Mouse (Mus musculus): Measurements from ENCODE around the gene Pcx. TPM values are rescaled to one million over a fixed set of nuclear protein-coding genes. Genes with fewer than 3 reads are reported as not detected.

Pcx gene
- polyA plus RNA-seq, 1 experiment: 41.9 TPM

DNA sequence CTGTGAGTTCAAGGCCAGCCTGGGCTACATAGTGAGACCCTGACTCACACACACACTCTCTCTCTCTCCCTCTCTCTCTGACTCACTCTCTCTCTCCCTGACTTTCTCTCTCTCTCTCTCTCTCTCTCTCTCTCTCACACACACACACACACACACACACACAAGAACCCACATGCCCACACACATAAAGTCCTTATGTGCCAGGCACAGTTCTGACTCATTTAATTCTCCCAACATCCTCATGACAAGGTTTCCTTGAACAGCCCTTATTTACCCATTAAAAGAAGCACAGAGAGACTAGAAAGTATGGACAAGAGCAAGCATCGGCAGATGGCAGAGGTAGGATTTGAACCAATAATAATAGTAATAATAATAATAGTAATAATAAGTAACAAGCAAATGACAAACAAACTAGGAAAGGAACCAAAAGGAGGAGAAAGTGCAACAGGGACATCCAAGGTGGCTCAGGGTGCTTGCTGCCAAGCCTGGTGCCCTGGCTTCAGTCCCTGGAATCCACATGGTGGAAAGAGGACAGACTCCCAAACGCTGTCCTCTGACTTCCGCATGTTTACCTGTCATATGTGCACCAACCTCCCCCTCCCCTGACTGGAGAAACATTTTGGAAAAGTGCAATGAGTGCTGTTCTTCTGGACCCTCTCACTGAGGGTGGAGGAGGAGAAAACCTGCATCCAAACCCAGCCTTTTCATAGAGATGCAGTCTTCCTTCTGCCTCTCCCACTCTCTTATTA, 28.0 kb upstream of the Pcx start:
- peaks cover 2% of the 10 kb centered on the region; the same call in 1 of the 2 replicates for H3K27me3 ChIP-seq (ENCODE audit: control insufficient read depth, insufficient read depth, low read length)
- H3K27ac ChIP-seq (ENCODE audit: control insufficient read depth, insufficient read depth, low read length): no peak overlapping the region
- no peak overlapping the region for H3K4me3 ChIP-seq (ENCODE audit: control insufficient read depth, insufficient read depth, low read length)
- DNase-seq: no peak
- 0 out of 2 replicates have a peak, but pooled peaks cover under 1% of the 10 kb centered on the region for H3K4me1 ChIP-seq (replicated peaks; ENCODE audit: control insufficient read depth, insufficient read depth, low read length)
- 94% methylated on average over 3 of the region's 3 CpGs for WGBS
- TF ChIP-seq CTCF (IDR thresholded peaks at IDR 0.05; ENCODE audit: borderline replicate concordance, control insufficient read depth, extremely low read depth, insufficient read depth, low read length, poor library complexity): no peak
- TF ChIP-seq POLR2A (IDR thresholded peaks at IDR 0.05; ENCODE audit: control insufficient read depth, extremely low read depth, insufficient read depth, low read length, poor library complexity): no peak
- no peaks in the 10 kb centered on the region for H3K36me3 ChIP-seq (ENCODE audit: control insufficient read depth, insufficient read depth, low read length)

DNA sequence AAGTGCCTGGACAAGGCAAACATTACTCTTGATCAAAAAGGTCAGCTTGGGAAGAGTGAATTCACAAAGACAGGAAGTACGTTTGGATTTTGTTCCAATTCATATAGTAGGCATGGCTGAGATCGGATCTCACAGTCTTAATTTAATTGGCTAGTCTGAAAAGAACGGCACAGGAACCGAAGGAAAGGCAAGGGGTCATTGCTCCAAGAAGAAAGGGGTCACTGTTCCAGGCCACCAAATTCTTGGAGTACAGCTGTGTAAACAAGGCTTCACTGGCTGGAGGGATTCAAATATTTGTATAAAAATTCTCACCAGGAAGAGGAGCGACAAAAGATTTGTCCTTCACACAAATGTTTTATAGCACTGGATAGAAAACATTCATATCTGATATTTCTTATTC, 25.3 kb upstream of the Pcx start:
- no peaks in the 10 kb centered on the region for H3K36me3 ChIP-seq (ENCODE audit: control insufficient read depth, insufficient read depth, low read length)
- WGBS: 90% methylated on average over 5 of the region's 5 CpGs
- H3K4me3 ChIP-seq (ENCODE audit: control insufficient read depth, insufficient read depth, low read length): no peak overlapping the region
- H3K27ac ChIP-seq (ENCODE audit: control insufficient read depth, insufficient read depth, low read length): no peak overlapping the region
- no peaks in the 10 kb centered on the region for H3K27me3 ChIP-seq (ENCODE audit: control insufficient read depth, insufficient read depth, low read length)
- DNase-seq: no peak
- H3K4me1 ChIP-seq (replicated peaks; ENCODE audit: control insufficient read depth, insufficient read depth, low read length): no peaks in the 10 kb centered on the region
- TF ChIP-seq CTCF (IDR thresholded peaks at IDR 0.05; ENCODE audit: borderline replicate concordance, control insufficient read depth, extremely low read depth, insufficient read depth, low read length, poor library complexity) (no peak), POLR2A (IDR thresholded peaks at IDR 0.05; ENCODE audit: control insufficient read depth, extremely low read depth, insufficient read depth, low read length, poor library complexity) (no peak)

GRCm38 (mm10) chr19:4487877-4488276, 22.4 kb upstream of the Pcx start:
- Histone ChIP-seq H3K4me1 (replicated peaks; ENCODE audit: control insufficient read depth, insufficient read depth, low read length) (no peaks in the 10 kb centered on the region), H3K27me3 (ENCODE audit: control insufficient read depth, insufficient read depth, low read length) (no peaks in the 10 kb centered on the region), H3K36me3 (ENCODE audit: control insufficient read depth, insufficient read depth, low read length) (no peaks in the 10 kb centered on the region), H3K27ac (ENCODE audit: control insufficient read depth, insufficient read depth, low read length) (no peak overlapping the region), H3K4me3 (ENCODE audit: control insufficient read depth, insufficient read depth, low read length) (no peak overlapping the region)
- 91% methylated on average over 2 of the region's 2 CpGs for WGBS
- no peak for DNase-seq
- TF ChIP-seq POLR2A (IDR thresholded peaks at IDR 0.05; ENCODE audit: control insufficient read depth, extremely low read depth, insufficient read depth, low read length, poor library complexity): no peak
- no peak for TF ChIP-seq CTCF (IDR thresholded peaks at IDR 0.05; ENCODE audit: borderline replicate concordance, control insufficient read depth, extremely low read depth, insufficient read depth, low read length, poor library complexity)

DNA sequence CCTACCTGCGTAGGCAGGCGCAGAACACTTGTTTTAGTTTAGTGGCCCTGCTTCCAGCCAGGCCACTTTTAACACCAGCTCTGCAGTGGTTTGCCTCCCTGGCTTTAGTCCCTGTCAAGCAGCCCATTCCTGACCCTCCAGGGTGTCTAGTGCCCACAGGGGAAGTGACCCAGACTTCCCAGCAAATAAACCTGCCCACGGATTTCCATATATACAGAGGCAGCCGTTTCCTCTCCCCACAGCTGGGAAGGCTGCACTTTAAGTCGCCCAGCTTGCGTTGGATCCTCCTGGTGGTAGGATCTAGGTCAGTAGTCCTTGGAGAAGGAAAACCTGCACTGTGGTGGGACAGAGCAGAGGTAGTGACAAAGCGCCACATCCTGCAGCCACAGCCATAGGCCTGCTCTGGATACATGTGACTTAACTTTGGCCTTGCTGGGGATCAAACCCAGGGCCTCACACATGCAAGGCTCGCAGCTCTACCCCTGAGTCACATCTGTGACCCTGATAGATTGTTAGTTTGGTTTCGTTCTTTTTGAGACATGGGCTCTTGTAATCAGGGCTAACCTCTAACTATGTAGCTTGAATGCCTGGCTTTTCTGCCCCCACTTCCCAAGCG, 19.1 kb upstream of the Pcx start:
- no peak overlapping the region for H3K27ac ChIP-seq (ENCODE audit: control insufficient read depth, insufficient read depth, low read length)
- DNase-seq: no peak
- H3K4me3 ChIP-seq (ENCODE audit: control insufficient read depth, insufficient read depth, low read length): no peak overlapping the region
- H3K27me3 ChIP-seq (ENCODE audit: control insufficient read depth, insufficient read depth, low read length): no peaks in the 10 kb centered on the region
- no peak for TF ChIP-seq POLR2A (IDR thresholded peaks at IDR 0.05; ENCODE audit: control insufficient read depth, extremely low read depth, insufficient read depth, low read length, poor library complexity)
- TF ChIP-seq CTCF (IDR thresholded peaks at IDR 0.05; ENCODE audit: borderline replicate concordance, control insufficient read depth, extremely low read depth, insufficient read depth, low read length, poor library complexity): no peak
- no peaks in the 10 kb centered on the region for H3K36me3 ChIP-seq (ENCODE audit: control insufficient read depth, insufficient read depth, low read length)
- no peaks in the 10 kb centered on the region for H3K4me1 ChIP-seq (replicated peaks; ENCODE audit: control insufficient read depth, insufficient read depth, low read length)
- WGBS: 89% methylated on average over 10 of the region's 10 CpGs

- DNase-seq: no peak
Measured at GRCm38 (mm10) chr19:4492526-4493296, 17.6 kb upstream of the Pcx start.

DNA sequence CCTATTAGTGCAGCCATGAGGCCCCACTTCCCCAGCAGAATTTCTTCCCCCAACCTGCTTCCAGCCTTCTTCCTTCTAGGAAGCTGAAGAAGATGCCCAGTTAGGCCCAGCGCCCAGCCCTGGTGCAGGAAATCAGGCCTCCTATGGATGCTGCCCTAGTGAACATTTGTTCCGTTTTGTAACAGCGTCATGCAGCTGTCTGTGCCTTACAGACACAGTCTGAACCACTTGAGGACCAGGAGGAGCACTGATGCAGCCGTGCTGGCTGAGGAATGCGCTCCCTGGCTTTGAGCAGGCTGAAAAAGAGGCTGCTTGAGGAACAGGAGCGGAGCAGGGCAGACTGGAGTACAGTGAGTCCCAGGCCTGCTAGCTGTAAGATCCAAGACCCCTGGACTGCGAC, 15.6 kb upstream of the Pcx start:
- H3K27me3 ChIP-seq (ENCODE audit: control insufficient read depth, insufficient read depth, low read length): no peaks in the 10 kb centered on the region
- 89% methylated on average over 7 of the region's 7 CpGs for WGBS
- H3K4me1 ChIP-seq (replicated peaks; ENCODE audit: control insufficient read depth, insufficient read depth, low read length): no peaks in the 10 kb centered on the region
- no peak for TF ChIP-seq CTCF (IDR thresholded peaks at IDR 0.05; ENCODE audit: borderline replicate concordance, control insufficient read depth, extremely low read depth, insufficient read depth, low read length, poor library complexity)
- no peak for TF ChIP-seq POLR2A (IDR thresholded peaks at IDR 0.05; ENCODE audit: control insufficient read depth, extremely low read depth, insufficient read depth, low read length, poor library complexity)
- H3K27ac ChIP-seq (ENCODE audit: control insufficient read depth, insufficient read depth, low read length): no peak overlapping the region
- no peak overlapping the region for H3K4me3 ChIP-seq (ENCODE audit: control insufficient read depth, insufficient read depth, low read length)
- no peaks in the 10 kb centered on the region for H3K36me3 ChIP-seq (ENCODE audit: control insufficient read depth, insufficient read depth, low read length)
- no peak for DNase-seq

More at GRCm38 (mm10) chr19:4492526-4493296, 17.6 kb upstream of the Pcx start:
- Histone ChIP-seq H3K27ac (ENCODE audit: control insufficient read depth, insufficient read depth, low read length) (no peak overlapping the region), H3K4me3 (ENCODE audit: control insufficient read depth, insufficient read depth, low read length) (no peak overlapping the region), H3K4me1 (replicated peaks; ENCODE audit: control insufficient read depth, insufficient read depth, low read length) (no peaks in the 10 kb centered on the region), H3K36me3 (ENCODE audit: control insufficient read depth, insufficient read depth, low read length) (no peaks in the 10 kb centered on the region), H3K27me3 (ENCODE audit: control insufficient read depth, insufficient read depth, low read length) (no peaks in the 10 kb centered on the region)
- 82% methylated on average over 9 of the region's 9 CpGs for WGBS
- TF ChIP-seq CTCF (IDR thresholded peaks at IDR 0.05; ENCODE audit: borderline replicate concordance, control insufficient read depth, extremely low read depth, insufficient read depth, low read length, poor library complexity): no peak
- TF ChIP-seq POLR2A (IDR thresholded peaks at IDR 0.05; ENCODE audit: control insufficient read depth, extremely low read depth, insufficient read depth, low read length, poor library complexity): no peak

All from thymus, adult 2 months (tissue).